Mouse (Mus musculus): ENCODE data around the gene Plcb3. TPM values are rescaled to one million over a fixed set of nuclear protein-coding genes. Genes with fewer than 3 reads are reported as not detected.

Gene Plcb3
- polyA plus RNA-seq, 1 experiment from 2014 or later: 11.2 TPM

- peak; percentile 62 for ATAC-seq (replicated peaks)
- H3K4me1 ChIP-seq: peaks cover 26% of the 10 kb centered on the region
- peaks cover 13% of the 10 kb centered on the region for H3K36me3 ChIP-seq
- H3K9ac ChIP-seq (replicated peaks): peak within 1 kb of the TSS; percentile 74
- H3K4me2 ChIP-seq (replicated peaks): peak within 1 kb of the TSS; percentile 75
- H3K27me3 ChIP-seq: no peaks in the 10 kb centered on the region
- no peaks in the 10 kb centered on the region for H3K9me3 ChIP-seq
- peak within 1 kb of the TSS; percentile 66 for H3K27ac ChIP-seq (replicated peaks)
- WGBS: under 1% methylated on average over 60 of the region's 85 CpGs
- peak within 1 kb of the TSS; percentile 79 for H3K4me3 ChIP-seq
These were observed 11.0 kb upstream of the Plcb3 start, which contains the start of gene Vegfb for GRCm38 (mm10) chr19:6987061-6987903. TSS of gene Vegfb (minus strand) at chr19:6987651.

GRCm38 (mm10) chr19:6985951-6986708 is 9.9 kb upstream of the Plcb3 start:
- no peaks in the 10 kb centered on the region for H3K9me3 ChIP-seq
- 74% methylated on average over 10 of the region's 10 CpGs for WGBS

GRCm38 (mm10) chr19:6985300-6985699 is 9.0 kb upstream of the Plcb3 start:
- 91% methylated on average over 19 of the region's 19 CpGs for WGBS
- ATAC-seq (replicated peaks): no peak

More at GRCm38 (mm10) chr19:6985951-6986708, 9.9 kb upstream of the Plcb3 start:
- Histone ChIP-seq H3K27me3 (no peaks in the 10 kb centered on the region), H3K4me2 (replicated peaks) (peak overlapping the region; percentile 75), H3K27ac (replicated peaks) (no peak overlapping the region), H3K9ac (replicated peaks) (peak overlapping the region; percentile 74; the same call in 1 of the 2 replicates), H3K36me3 (peaks cover 16% of the 10 kb centered on the region), H3K4me1 (peaks cover 24% of the 10 kb centered on the region), H3K4me3 (peak overlapping the region; percentile 79)
- no peak for ATAC-seq (replicated peaks)

GRCm38 (mm10) chr19:6983621-6984020 is 7.4 kb upstream of the Plcb3 start:
- no peaks in the 10 kb centered on the region for H3K9me3 ChIP-seq
- H3K4me2 ChIP-seq (replicated peaks): no peak overlapping the region
- H3K27me3 ChIP-seq: no peaks in the 10 kb centered on the region
- H3K27ac ChIP-seq (replicated peaks): no peak overlapping the region
- no peak overlapping the region for H3K9ac ChIP-seq (replicated peaks)
- H3K36me3 ChIP-seq: peaks cover 16% of the 10 kb centered on the region
- ATAC-seq (replicated peaks): no peak
- peaks cover 41% of the 10 kb centered on the region for H3K4me1 ChIP-seq
- H3K4me3 ChIP-seq: no peak overlapping the region
- 12% methylated on average over 5 of the region's 5 CpGs for WGBS

More at GRCm38 (mm10) chr19:6985300-6985699, 9.0 kb upstream of the Plcb3 start:
- no peaks in the 10 kb centered on the region for H3K27me3 ChIP-seq
- H3K27ac ChIP-seq (replicated peaks): no peak overlapping the region
- H3K9ac ChIP-seq (replicated peaks): no peak overlapping the region
- no peaks in the 10 kb centered on the region for H3K9me3 ChIP-seq
- H3K4me1 ChIP-seq: peaks cover 30% of the 10 kb centered on the region
- no peak overlapping the region for H3K4me3 ChIP-seq
- no peak overlapping the region for H3K4me2 ChIP-seq (replicated peaks)
- peaks cover 16% of the 10 kb centered on the region for H3K36me3 ChIP-seq

- H3K27me3 ChIP-seq: no peaks in the 10 kb centered on the region
- peaks cover 46% of the 10 kb centered on the region for H3K4me1 ChIP-seq
- H3K4me2 ChIP-seq (replicated peaks): no peak overlapping the region
- no peak for ATAC-seq (replicated peaks)
- H3K9ac ChIP-seq (replicated peaks): no peak overlapping the region
- H3K36me3 ChIP-seq: peaks cover 31% of the 10 kb centered on the region
- WGBS: 88% methylated on average over 4 of the region's 4 CpGs
- no peak overlapping the region for H3K27ac ChIP-seq (replicated peaks)
- H3K4me3 ChIP-seq: 0 out of 2 replicates have a peak overlapping the region, but pooled peaks have one; percentile 6
- no peaks in the 10 kb centered on the region for H3K9me3 ChIP-seq
These were observed 5.2 kb upstream of the Plcb3 start for GRCm38 (mm10) chr19:6981465-6981864.

GRCm38 (mm10) chr19:6980381-6981093 is 4.3 kb upstream of the Plcb3 start, which contains the start of gene Fkbp2:
TSS of gene Fkbp2 (minus strand) at chr19:6980501.
- WGBS: 1% methylated on average over 38 of the region's 38 CpGs

GRCm38 (mm10) chr19:6979486-6980380 is 3.5 kb upstream of the Plcb3 start:
- ATAC-seq (replicated peaks): peak; percentile 86
- Histone ChIP-seq H3K4me1 (peaks cover 49% of the 10 kb centered on the region), H3K9me3 (no peaks in the 10 kb centered on the region), H3K4me3 (peak overlapping the region; percentile 73), H3K36me3 (peaks cover 28% of the 10 kb centered on the region), H3K9ac (replicated peaks) (peak overlapping the region; percentile 69), H3K27me3 (no peaks in the 10 kb centered on the region), H3K4me2 (replicated peaks) (peak overlapping the region; percentile 82), H3K27ac (replicated peaks) (peak overlapping the region; percentile 96)
- under 1% methylated on average over 59 of the region's 59 CpGs for WGBS

More at GRCm38 (mm10) chr19:6980381-6981093, 4.3 kb upstream of the Plcb3 start, which contains the start of gene Fkbp2:
- peaks cover 49% of the 10 kb centered on the region for H3K4me1 ChIP-seq
- peaks cover 31% of the 10 kb centered on the region for H3K36me3 ChIP-seq
- peak within 1 kb of the TSS; percentile 69 for H3K9ac ChIP-seq (replicated peaks)
- peak; percentile 90 for ATAC-seq (replicated peaks)
- peak within 1 kb of the TSS; percentile 82 for H3K4me2 ChIP-seq (replicated peaks)
- H3K9me3 ChIP-seq: no peaks in the 10 kb centered on the region
- H3K4me3 ChIP-seq: peak within 1 kb of the TSS; percentile 73
- no peaks in the 10 kb centered on the region for H3K27me3 ChIP-seq
- peak within 1 kb of the TSS; percentile 96 for H3K27ac ChIP-seq (replicated peaks)

- no peak for ATAC-seq (replicated peaks)
- Histone ChIP-seq H3K9ac (replicated peaks) (peak overlapping the region; percentile 69), H3K9me3 (no peaks in the 10 kb centered on the region), H3K27ac (replicated peaks) (peak overlapping the region; percentile 96), H3K27me3 (no peaks in the 10 kb centered on the region), H3K4me3 (peak overlapping the region; percentile 73), H3K36me3 (peaks cover 26% of the 10 kb centered on the region), H3K4me2 (replicated peaks) (peak overlapping the region; percentile 82), H3K4me1 (peaks cover 50% of the 10 kb centered on the region)
- WGBS: 9% methylated on average over 11 of the region's 11 CpGs
These were observed 2.8 kb upstream of the Plcb3 start for GRCm38 (mm10) chr19:6979001-6979479.

- peak overlapping the region; percentile 82 for H3K4me2 ChIP-seq (replicated peaks)
- H3K9ac ChIP-seq (replicated peaks): peak overlapping the region; percentile 69; the same call in 1 of the 2 replicates
- H3K4me3 ChIP-seq: peak overlapping the region; percentile 73
- WGBS: 39% methylated on average over 3 of the region's 3 CpGs
- ATAC-seq (replicated peaks): no peak
- H3K36me3 ChIP-seq: peaks cover 22% of the 10 kb centered on the region
- H3K27ac ChIP-seq (replicated peaks): peak overlapping the region; percentile 96
- no peaks in the 10 kb centered on the region for H3K9me3 ChIP-seq
- H3K27me3 ChIP-seq: no peaks in the 10 kb centered on the region
- peaks cover 54% of the 10 kb centered on the region for H3K4me1 ChIP-seq
These were observed 2.3 kb upstream of the Plcb3 start for GRCm38 (mm10) chr19:6978639-6978974.

GRCm38 (mm10) chr19:6977759-6978638 is 1.7 kb upstream of the Plcb3 start:
- no peaks in the 10 kb centered on the region for H3K27me3 ChIP-seq
- peak overlapping the region; percentile 73 for H3K4me3 ChIP-seq
- peaks cover 22% of the 10 kb centered on the region for H3K36me3 ChIP-seq
- 70% methylated on average over 13 of the region's 13 CpGs for WGBS
- peak overlapping the region; percentile 69; the same call in 1 of the 2 replicates for H3K9ac ChIP-seq (replicated peaks)
- H3K4me1 ChIP-seq: peaks cover 55% of the 10 kb centered on the region
- no peak for ATAC-seq (replicated peaks)
- H3K4me2 ChIP-seq (replicated peaks): peak overlapping the region; percentile 82; the same call in 1 of the 2 replicates
- peak overlapping the region; percentile 96 for H3K27ac ChIP-seq (replicated peaks)
- H3K9me3 ChIP-seq: no peaks in the 10 kb centered on the region
